Mouse (Mus musculus) thymus, postnatal 10 days (tissue): ENCODE results near the gene Pde4d.

Experiments
- DNase-seq, 2 experiments: peaks; one replicate each; pipeline ENCODE4 v3.0.0; 2021; ENCODE audit warnings: low spot score in 2 of 2

Gene Pde4d

DNA sequence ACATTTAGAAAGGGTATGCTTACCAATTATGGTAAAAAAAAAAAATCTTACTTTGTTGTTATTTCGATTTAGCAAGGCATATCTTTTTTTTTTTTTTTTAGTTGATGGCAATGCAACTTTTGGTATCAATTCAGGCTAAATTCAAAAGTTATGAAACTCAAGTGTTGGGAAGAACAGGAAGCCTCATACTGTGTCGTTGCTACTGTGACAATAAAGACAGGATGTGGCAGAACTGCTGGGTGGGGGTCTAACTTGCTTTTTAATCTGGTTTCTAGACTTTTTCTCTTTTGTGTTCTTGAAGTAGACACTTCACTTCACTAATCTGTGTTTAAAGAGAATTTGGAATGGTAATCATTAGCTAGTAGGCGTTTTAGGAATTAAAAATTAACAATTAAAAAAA is 147.2 kb downstream of the Pde4d start:
- DNase-seq = no peak

DNA sequence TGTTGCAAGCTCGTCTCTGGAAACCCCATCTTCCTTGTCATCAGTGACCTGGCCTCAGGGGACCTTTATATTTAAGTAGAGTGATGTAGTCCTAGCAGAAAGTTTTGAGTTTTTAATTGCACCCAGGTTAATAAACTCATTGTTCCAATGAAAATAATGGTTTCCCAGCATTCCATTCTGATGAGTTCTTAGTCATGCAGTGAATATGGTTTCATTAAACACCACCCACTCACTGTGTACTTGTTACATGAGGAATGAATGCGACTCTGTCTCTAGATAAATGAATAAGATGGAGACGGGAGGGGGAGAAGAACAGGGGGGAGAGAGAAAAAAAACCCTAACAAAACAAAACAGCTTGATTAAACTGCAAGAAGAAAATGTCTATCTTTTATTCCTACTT is 148.9 kb downstream of the Pde4d start:
- no peak for DNase-seq

DNA sequence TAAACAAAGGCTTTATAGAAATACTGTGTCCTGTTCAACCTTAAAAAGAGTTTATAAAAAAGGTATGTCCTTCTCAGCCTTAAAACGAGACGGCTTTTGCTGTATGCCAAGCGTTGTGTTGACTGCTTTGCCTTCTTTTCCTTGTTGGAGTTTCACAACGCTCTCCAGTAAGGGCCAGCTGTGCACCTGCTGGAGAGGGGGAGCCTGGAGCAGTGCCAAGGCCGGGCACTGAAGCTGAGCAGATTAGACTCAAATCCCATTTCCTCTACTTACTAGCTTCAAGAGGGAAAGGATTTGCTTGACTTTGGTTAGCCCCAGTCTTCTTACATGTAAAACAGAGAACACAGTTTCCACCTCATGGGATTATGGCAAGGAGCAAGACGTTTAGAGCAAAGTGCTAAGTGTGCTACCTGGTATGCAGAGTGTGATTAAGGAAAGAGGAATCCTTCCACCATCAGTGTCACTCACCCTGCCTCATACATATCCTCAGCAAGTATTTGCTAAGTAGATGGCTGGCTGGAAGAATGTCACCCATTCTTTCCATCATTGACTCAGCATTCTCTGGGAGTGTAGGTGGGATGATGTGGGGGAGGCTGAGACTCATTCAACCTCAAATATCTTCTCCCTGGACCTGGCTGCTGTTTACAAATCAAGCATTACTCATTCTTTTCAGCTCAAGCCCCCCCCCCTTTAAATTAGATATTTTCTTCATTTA is 149.6 kb downstream of the Pde4d start:
- DNase-seq = no peak

- no peak for DNase-seq
Observed at GRCm38 (mm10) chr13:108601021-108601420, 151.3 kb downstream of the Pde4d start.

DNA sequence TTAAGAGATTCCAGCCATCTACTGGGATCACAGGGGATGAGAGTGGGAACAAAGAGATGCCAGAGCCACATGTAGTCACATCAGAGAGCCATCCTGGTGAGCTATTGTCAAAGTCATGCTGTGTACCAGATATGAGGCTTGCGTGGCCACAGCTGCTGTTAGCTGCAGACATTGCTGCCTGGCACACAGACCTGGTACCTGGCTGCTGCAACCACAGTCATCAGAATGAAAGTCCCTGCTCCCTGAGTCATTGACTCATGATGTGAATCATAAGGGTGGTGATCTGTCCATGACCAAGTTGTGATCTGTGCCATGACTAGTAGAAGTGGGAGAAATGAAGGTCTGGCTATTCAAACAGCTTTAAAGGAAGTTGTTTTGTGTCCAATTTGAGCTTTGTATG is 153.8 kb downstream of the Pde4d start:
- DNase-seq = no peak

DNA sequence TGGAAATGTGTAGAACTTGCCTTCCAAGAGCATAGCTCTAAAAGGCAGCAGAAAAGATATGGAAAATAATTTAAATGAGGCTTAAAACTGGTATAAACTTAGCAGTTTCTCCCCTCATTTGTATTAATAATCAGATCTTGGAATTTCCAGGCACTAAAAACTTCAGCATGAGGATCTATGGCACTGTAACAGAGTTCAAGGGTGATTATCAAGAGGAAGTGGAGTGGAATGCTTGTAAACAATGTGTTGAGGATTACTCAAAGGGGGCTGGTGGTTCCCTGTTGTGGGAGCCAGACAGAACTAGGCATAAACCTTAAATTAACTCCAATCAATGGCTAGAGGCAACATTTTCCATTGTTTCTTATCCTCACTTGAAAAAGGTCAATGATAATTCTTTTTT is 154.5 kb downstream of the Pde4d start:
- no peak for DNase-seq

DNA sequence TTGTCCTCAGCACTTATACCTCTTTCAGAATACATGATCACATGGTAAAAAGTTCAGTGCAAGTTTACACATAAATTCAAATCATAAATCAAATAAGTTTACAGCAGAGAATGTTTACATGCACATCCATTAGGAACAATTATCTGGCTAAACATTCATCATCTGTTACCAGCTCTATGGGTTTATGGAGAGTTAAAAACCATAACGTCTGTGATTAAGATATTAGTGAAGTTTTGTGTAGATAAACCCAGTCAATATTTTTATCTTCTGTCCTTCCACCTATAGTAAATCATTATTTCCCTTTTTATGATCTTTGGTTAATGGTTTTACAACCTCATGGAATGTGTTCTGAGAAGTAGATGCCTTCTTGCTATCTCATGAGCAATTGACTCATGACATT is 168.5 kb downstream of the Pde4d start:
- DNase-seq = no peak

GRCm38 (mm10) chr13:108622681-108623080 is 172.9 kb downstream of the Pde4d start:
- DNase-seq = no peak

DNA sequence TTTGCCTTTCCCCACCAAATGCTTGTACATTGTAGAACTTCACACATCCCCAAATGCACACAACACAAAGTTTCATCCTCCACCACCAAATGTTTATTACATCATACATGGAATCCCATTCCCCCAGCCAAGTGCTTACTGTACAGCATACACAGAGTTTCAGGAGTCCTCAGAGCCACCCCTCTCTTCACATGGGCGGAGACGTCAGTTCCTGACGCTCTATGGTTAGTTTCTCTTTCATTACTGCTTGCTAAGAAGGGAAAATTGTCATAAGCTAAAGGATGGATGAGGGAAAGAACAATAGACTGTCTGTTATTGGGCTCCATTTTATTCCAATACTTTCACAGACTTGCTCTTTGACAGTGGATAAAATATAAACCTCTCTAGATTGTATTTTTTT is 174.2 kb downstream of the Pde4d start:
- DNase-seq = no peak

GRCm38 (mm10) chr13:108626166-108626565 is 176.4 kb downstream of the Pde4d start:
- DNase-seq = no peak

DNA sequence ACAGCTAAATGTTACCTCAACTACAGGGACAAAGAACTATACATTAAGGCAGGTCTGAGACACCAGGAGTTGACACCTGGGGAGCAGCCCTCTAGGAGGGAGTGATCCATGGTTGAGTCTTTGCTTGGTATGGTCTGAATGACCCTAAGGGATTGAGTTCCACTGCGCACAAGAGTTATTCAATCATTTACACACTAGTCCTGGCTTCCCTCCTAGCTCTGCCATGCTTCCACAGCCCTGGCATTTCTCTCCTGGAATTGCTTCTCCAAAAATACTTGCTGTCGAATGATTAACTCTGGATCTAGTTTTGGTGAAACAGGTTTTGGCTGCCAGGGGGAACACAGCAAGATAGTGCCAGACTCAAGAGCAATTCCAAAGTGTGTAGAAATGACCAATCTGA is 178.8 kb downstream of the Pde4d start:
- DNase-seq = no peak

DNA sequence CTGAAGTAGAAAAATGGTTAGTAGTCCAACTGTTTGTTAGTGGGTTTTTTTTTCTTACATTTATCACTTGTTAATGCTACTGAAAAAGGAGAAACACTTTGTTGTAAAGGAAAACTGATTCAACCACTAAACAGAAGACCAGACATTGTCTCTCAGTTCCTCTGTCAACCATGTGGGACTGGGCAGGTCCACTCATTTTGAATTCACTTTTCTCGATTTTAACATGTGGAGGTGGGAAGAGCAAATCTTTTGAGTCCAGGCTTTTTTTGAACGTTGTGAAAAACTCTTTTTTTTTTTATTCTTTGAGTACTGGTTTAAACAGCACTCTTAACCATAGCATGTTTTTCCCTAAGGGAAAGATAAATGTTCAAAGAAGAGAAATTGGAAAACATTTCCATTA is 180.8 kb downstream of the Pde4d start:
- DNase-seq = no peak

GRCm38 (mm10) chr13:108631222-108631621 is 181.5 kb downstream of the Pde4d start:
- no peak for DNase-seq

DNA sequence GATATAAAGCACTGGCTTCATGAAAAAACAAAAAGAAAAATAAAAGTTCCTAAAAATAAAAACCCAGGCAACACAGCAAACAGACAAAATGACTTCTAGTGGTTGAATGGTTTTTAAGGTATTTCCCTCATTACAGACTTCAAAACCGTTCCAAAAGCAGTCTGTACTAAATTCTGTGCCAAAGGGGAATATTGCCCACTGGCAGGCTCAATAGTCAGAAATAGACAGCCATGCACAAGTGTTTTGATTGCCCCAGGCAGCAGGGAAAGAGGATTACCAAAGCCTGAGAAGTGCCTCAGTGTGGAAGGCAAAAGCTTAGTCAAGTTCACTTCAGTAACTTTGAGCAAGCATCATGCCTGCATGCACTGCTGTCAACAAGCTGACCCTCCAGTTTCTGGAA is 186.8 kb downstream of the Pde4d start:
- DNase-seq = no peak

- no peak for DNase-seq
Observed at GRCm38 (mm10) chr13:108642259-108642658, 192.5 kb downstream of the Pde4d start.

DNA sequence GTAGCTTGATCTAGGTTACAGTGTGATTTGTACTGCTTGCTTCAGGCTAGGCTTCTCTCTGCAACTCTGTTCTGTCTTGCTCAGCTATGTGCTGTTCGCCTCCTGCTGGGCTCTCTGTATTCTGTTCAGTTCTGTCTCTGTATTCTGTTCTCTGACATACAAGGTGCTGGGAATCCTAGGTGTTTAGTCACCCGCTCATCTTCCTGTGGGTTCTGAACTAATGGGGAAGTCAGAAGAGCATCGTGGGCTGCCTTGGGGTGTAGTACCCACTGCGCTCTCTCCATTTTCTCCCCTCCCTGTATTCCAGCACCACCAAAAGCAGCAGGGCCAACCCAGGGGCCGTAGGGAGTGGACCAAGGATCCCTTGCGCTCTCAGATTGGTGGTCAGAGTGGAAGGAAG is 197.1 kb downstream of the Pde4d start:
- no peak for DNase-seq

DNA sequence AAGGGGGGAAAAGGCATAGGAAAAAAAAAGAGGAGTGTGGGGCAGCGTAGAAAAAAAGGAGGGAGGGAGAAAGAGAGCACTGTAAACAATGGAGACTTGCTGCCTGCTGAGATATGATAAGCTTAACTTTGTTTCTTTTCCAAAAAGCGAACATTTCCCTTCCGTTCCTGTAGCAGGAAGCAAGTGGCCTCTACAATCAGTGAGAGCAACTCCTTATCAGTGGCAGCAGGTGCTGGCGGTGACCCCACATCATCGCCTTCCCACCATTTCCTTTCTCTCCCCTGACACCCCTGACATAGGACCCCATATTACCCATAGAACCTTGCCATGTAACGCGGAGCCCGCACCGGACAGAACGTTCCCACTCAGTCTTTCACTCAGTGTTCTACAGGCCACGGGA is 197.5 kb downstream of the Pde4d start:
- no peak for DNase-seq

DNA sequence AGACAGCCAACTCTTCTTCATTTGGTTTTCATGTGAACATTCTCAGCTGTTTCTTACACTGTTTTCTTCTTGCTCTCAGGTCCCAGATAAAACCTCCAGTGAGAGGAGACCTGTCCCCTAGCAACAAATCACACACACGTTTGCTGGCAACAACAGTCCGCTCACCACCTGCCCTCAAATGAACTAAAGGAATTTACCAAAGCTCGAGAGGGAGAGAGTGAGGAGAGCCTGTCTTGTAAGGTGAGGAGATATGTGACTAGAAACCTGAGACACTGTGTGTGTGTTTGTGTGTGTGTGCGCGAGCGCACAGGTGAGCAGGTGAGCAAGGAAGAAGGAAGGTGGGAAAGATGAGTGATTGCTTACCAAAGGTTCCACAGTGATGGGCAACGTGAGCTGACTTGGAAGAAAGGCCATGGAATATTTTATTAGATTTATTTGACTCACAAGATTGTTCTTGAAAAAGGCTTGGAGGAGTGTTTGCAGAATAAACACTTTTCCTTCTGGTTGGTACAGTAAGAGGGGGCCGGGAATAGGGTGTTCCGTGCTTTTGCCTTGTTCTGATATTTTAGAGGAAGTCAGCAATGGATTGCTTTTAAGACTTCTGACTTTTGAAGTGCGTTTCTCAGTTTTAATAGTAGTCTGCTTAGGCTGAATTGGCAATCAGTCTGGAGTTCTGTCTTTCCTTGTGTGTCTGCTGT is 204.4 kb downstream of the Pde4d start:
- DNase-seq = no peak

GRCm38 (mm10) chr13:108666579-108666978 is 216.8 kb downstream of the Pde4d start:
- DNase-seq = no peak

DNA sequence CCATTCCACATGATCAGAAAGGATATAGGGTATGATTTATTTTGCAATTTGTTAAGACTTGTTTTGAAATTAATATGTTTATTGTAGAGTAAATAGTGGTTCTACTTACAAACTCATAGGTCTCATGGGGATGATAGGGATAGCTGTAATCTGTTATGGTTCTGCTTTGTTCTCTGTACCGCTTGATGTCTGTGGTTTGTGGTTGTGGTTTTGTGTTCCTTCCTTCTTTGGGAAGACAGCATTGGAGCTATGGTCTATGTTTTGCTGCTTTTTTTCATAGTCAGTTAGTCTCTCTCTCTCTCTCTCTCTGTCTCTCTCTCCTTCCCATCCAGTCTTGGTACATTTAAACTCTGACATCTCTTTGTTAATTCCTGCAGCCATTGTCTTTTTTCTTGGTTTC is 217.3 kb downstream of the Pde4d start:
- DNase-seq = no peak

- DNase-seq = no peak
Observed at GRCm38 (mm10) chr13:108677056-108677455, 227.3 kb downstream of the Pde4d start.

DNA sequence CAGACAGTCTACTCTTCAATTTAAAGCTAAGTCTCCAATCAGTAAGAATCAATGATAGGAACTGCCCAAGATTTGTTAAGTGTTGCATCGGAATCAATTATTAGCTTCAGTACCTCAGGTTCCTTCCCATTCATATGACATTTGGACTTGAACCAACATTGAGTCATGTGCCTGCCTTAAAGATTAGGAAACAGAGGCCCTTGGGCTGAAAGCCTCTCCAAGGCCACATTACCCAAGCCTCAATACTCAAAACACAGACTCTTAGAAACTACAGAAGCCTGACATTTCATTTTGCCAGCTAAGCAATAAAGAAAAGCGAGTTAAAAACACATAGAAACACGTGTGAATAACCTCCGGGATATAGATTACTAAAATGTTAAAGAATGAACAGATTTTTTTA is 233.3 kb downstream of the Pde4d start:
- no peak for DNase-seq

DNA sequence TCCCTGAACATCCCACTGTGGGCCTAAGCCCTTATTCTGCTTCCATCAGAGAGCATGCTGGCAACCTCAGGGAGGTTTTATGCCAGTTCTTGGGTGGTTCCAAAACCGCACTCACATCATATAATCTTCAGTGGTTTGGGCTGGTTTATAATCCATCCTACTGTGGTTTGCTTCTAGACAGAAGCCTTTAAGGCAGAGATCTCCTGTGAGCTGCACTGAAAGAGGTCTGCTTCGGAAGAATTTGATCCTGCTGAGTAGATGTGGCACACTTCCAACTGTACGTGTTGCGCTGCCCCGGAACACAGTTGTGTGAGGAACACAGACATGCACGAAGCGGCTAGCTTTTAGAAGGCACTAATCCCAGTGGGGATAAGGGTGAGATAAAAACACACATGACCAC is 236.1 kb downstream of the Pde4d start:
- no peak for DNase-seq

DNA sequence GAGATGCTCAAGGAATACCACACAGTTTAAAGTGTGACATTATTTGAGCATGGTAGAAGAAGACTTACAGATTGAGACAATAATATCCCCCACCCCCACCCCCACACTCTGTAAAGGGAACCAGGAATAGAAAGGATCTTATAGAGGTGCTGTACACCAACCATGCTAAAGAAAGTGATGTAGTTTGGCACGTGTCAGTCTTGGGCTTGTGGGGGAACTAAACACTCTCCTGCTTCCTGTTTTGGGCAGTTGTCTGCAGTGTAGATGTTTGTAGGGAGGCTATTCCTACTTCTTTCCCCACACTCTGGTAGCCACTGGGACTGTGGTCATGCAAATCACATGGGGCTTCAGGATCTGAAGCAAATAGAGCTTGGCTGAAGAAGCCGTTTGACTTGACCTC is 236.5 kb downstream of the Pde4d start:
- DNase-seq = no peak
